Mouse (Mus musculus) midbrain, embryonic 14.5 days (tissue): ENCODE data around the gene Lama1. TPM values are rescaled to one million over a fixed set of nuclear protein-coding genes. Genes with fewer than 3 reads are reported as not detected.

Source experiments
- ATAC-seq: fragments of 200-750 bp; cut with Nextera tagmentation; 2 replicates; pipeline ENCODE4 v1.8.0; 2017; ENCODE audit warnings: moderate number of reproducible peaks, moderate library complexity; ENCODE audit not compliant: low FRiP score, low TSS enrichment
- DNase-seq: peaks from one replicate; pipeline ENCODE4 v3.0.0-alpha.2; 2015
- H3K27ac ChIP-seq: fragments of 300-500 bp; sonication (generic); replicated peaks from 2 replicates; pipeline ENCODE4 v1.5.1; 2014; ENCODE audit warnings: mild to moderate bottlenecking, low read depth, low read length, moderate library complexity
- H3K27me3 ChIP-seq: fragments of 300-500 bp; sonication (generic); 2 replicates; pipeline ENCODE4 v1.6.1; 2014; ENCODE audit warnings: low read length, control low read depth, mixed read lengths; ENCODE audit not compliant: control insufficient read depth, insufficient read depth
- H3K36me3 ChIP-seq: fragments of 300-500 bp; sonication (generic); 2 replicates; pipeline ENCODE4 v1.6.1; 2014; ENCODE audit warnings: low read length, control low read depth; ENCODE audit not compliant: control insufficient read depth, insufficient read depth
- H3K4me1 ChIP-seq: fragments of 300-500 bp; sonication (generic); 2 replicates; pipeline ENCODE4 v1.6.1; 2014; ENCODE audit warnings: mild to moderate bottlenecking, antibody characterized with exemption, low read length, control low read depth; ENCODE audit not compliant: control insufficient read depth, insufficient read depth
- H3K4me2 ChIP-seq: fragments of 300-500 bp; sonication (generic); 2 replicates; pipeline ENCODE4 v1.6.1; 2014; ENCODE audit warnings: mild to moderate bottlenecking, low read length, moderate library complexity
- H3K4me3 ChIP-seq: fragments of 300-500 bp; sonication (generic); replicated peaks from 2 replicates; pipeline ENCODE4 v1.5.1; 2014; ENCODE audit warnings: low read depth, low read length
- H3K9ac ChIP-seq: fragments of 300-500 bp; sonication (generic); replicated peaks from 2 replicates; pipeline ENCODE4 v1.6.1; 2014; ENCODE audit warnings: mild to moderate bottlenecking, low read length, moderate library complexity
- H3K9me3 ChIP-seq: fragments of 300-500 bp; sonication (generic); 2 replicates; pipeline ENCODE4 v1.6.1; 2016; ENCODE audit warnings: low read length, control low read depth, mixed read lengths; ENCODE audit not compliant: control insufficient read depth
- WGBS: fragments of 180-500 bp; shearing (Covaris S2); extraction: QIAGEN DNeasy Blood & Tissue Kit; methylation state at CpG from one replicate; pipeline ENCODE4 v1.1.7; 2014; 5-methylcytosine and 5-hydroxymethylcytosine counted together
- polyA plus RNA-seq: library from polyadenylated mRNA; unstranded; fragments of >200 nt; fragmentation: Nextera tagmentation; extraction: Ambion mirVana; gene quantifications from 2 replicates; pipeline ENCODE4 v1.2.1, GENCODE M21; 2014

The Lama1 gene
- polyA plus RNA-seq = 3.2 and 10.1 TPM in 2 replicates

DNA sequence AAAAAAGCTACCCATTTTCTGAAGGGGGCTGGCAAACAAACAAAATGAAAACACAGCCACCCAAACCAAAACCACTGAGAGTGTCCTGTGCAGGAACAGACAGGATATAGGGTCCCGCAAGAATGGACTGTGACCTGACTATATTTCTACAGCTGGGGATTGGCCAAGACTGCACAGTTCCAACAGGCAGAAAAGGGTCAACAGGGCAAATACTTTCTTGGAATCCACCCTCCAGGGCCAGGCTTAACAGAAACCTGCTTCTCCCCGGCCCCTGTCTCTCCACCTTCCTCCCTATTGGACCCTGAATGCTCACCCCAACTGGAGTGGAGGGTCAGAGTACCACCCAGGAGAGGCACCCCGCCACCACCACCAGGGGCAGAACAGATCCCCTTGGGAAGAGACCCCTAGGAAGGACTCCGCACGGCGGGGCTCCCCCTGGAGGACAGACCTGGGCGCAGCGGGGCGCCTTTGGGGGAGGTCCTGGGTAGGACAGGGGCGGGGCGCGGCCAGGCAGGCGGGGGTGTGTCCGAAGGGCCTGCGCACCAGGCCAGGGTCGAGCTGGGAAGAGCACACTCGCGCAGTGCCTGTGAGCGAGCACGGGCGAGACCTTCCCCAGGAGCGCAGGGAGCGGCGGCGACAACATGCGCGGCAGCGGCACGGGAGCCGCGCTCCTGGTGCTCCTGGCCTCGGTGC, at the start of gene Lama1:
Lama1 (plus strand) TSS at position 566 of the 693 bp plus-strand sequence.
- peak within 1 kb of the TSS; percentile 57 for H3K27ac ChIP-seq
- peak within 1 kb of the TSS; percentile 78 for H3K4me3 ChIP-seq
- no peaks in the 10 kb centered on the region for H3K9me3 ChIP-seq
- peak within 1 kb of the TSS; percentile 98 for H3K4me2 ChIP-seq
- H3K36me3 ChIP-seq = no peaks in the 10 kb centered on the region
- peak; percentile 86 for ATAC-seq
- peak within 1 kb of the TSS; percentile 81 for H3K9ac ChIP-seq
- H3K4me1 ChIP-seq = peaks cover 17% of the 10 kb centered on the region
- peak; percentile 87 for DNase-seq
- no peaks in the 10 kb centered on the region for H3K27me3 ChIP-seq
- WGBS = 2% methylated on average over 32 of the region's 32 CpGs

DNA sequence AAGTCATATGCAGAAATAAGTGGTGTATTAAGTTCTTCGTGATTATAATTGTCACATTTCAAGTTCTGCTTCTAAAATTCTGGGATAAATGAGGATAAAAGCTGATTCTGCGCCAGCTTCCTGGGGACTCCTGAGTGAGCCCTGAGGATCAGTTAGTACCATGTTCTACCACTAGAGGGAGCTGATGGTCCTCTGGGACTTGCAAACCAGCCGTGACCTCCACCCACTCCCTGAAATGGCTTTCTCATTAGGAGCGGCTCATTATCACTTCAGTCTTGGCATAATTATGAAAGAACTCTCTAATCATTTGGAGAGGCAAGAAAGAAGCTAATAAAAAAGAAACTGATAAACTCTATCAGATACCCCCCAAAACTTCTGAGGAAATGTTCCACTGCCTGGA, 45.6 kb upstream of the Lama1 start:
- no peaks in the 10 kb centered on the region for H3K36me3 ChIP-seq
- H3K4me2 ChIP-seq = no peak overlapping the region
- H3K27me3 ChIP-seq = no peaks in the 10 kb centered on the region
- no peak for ATAC-seq
- 15% methylated on average over 4 of the region's 4 CpGs for WGBS
- no peak overlapping the region for H3K4me3 ChIP-seq
- H3K27ac ChIP-seq = no peak overlapping the region
- no peaks in the 10 kb centered on the region for H3K4me1 ChIP-seq
- peak; percentile 84 for DNase-seq
- H3K9me3 ChIP-seq = no peaks in the 10 kb centered on the region
- no peak overlapping the region for H3K9ac ChIP-seq

DNA sequence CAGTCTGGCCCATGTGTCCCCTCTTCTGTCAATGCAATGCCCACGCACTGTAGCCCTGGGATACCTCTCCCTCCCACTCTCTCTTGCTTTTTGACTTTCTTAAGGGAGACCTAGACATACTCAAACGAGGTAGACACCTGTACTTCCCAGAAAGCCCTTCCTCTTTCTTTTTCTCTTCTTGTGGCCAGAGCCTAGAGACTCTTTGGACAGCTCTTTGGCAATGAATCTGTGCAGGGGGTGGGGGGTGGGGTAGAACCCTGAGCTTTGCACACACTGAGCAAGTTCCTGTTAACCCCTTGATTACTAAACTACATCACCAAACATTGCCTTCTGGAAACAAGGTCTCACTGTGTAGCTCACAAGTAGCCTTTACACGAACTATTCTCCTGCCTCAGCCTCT, 32.8 kb upstream of the Lama1 start:
- no peak overlapping the region for H3K9ac ChIP-seq
- ATAC-seq (no peak), DNase-seq (no peak)
- no peak overlapping the region for H3K4me3 ChIP-seq
- no peak overlapping the region for H3K4me2 ChIP-seq
- no peaks in the 10 kb centered on the region for H3K4me1 ChIP-seq
- 82% methylated on average over 3 of the region's 3 CpGs for WGBS
- H3K36me3 ChIP-seq = no peaks in the 10 kb centered on the region
- no peak overlapping the region for H3K27ac ChIP-seq
- H3K27me3 ChIP-seq = no peaks in the 10 kb centered on the region
- H3K9me3 ChIP-seq = no peaks in the 10 kb centered on the region

DNA sequence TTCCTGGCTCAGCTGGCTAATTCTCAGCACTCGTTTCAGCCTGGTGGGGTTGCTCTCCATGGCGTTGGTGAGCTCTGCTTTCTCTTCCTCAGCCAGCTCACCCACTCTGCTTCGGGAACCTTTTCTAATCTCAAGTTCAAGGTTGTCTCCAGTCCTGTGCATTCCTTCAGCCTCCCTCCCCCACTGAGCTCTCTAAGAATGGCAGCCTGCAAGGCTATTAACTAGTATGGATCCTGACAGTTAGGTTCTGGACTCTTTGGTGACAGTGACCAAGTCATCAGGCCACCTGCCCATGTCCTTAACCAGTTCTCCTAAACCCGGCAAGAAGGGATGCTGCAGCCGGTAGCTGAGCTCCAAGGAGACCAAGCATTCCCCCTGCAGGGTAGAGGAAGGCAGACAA, 30.1 kb upstream of the Lama1 start:
- DNase-seq = no peak
- H3K4me3 ChIP-seq = no peak overlapping the region
- no peak overlapping the region for H3K4me2 ChIP-seq
- no peaks in the 10 kb centered on the region for H3K27me3 ChIP-seq
- 74% methylated on average over 5 of the region's 5 CpGs for WGBS
- no peaks in the 10 kb centered on the region for H3K9me3 ChIP-seq
- H3K4me1 ChIP-seq = no peaks in the 10 kb centered on the region
- no peak overlapping the region for H3K9ac ChIP-seq
- H3K36me3 ChIP-seq = no peaks in the 10 kb centered on the region
- ATAC-seq = no peak
- no peak overlapping the region for H3K27ac ChIP-seq

DNA sequence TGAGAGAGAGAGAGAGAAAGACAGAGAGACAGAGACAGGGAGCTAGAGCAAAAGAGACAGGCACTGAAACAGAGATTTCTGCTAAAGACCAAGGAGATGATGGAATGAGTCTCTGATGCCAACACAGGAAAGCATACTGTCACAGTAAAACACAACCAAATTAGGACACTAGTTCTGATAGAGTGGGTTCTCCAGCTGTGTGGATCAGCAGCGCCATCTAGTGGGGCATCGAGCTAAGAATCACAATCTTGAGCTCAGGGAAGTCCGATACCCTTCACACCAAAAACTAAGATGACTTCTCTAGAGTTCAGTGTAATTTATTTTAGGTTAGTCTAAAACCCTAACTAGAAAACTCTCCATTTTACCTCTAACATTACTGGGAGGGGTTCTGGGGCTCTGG, 29.1 kb upstream of the Lama1 start:
- H3K4me1 ChIP-seq = no peaks in the 10 kb centered on the region
- H3K27me3 ChIP-seq = no peaks in the 10 kb centered on the region
- no peak overlapping the region for H3K27ac ChIP-seq
- 17% methylated on average over 3 of the region's 3 CpGs for WGBS
- ATAC-seq (0 out of 2 replicates have a peak, but pooled peaks have one; percentile 48), DNase-seq (peak; percentile 92)
- H3K9me3 ChIP-seq = no peaks in the 10 kb centered on the region
- no peaks in the 10 kb centered on the region for H3K36me3 ChIP-seq
- H3K4me3 ChIP-seq = no peak overlapping the region
- no peak overlapping the region for H3K9ac ChIP-seq
- no peak overlapping the region for H3K4me2 ChIP-seq

DNA sequence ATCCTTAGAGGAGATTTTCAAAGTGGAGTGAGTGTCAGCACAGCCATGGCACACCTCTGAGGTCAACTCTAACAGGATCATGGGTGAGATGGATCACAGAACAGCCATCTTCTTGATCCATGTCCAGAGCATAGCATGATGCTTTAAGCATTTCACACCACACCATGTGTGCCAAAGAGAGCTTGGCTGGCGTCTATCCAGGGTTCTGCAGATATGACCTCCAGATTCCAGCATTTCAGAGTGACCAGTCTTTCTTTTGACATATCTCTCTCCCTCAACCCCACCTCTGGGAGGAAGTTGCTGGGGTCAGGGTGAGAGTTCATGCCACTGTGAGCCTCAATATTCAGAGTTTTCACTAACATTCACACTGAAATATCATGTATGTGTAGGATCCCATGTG, 18.5 kb upstream of the Lama1 start:
- no peaks in the 10 kb centered on the region for H3K36me3 ChIP-seq
- H3K9me3 ChIP-seq = no peaks in the 10 kb centered on the region
- H3K4me2 ChIP-seq = no peak overlapping the region
- no peak overlapping the region for H3K27ac ChIP-seq
- ATAC-seq (no peak), DNase-seq (no peak)
- no peak overlapping the region for H3K4me3 ChIP-seq
- no peak overlapping the region for H3K9ac ChIP-seq
- WGBS = 93% methylated on average over 1 of the region's 1 CpGs
- no peaks in the 10 kb centered on the region for H3K27me3 ChIP-seq
- no peaks in the 10 kb centered on the region for H3K4me1 ChIP-seq

DNA sequence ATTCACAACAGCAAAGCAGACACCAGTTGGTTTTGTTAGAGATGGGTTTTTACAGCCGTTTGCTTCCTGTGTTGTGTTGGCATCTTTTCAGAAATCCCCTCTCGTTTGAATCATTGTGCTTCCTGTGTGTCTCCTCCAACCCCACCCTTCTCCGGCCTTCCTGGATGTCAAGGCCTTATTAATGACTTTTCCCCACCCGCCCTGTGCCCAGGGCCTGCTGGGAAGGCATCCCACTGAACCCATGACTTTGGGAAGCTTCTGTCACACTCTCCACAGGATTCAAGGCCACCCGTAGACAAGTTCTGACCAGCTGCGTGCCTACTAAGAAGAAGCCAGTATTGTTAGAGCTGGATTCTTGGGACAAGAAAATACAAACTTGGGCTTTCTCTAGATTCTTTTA, 16.0 kb upstream of the Lama1 start:
- Histone ChIP-seq H3K27me3 (no peaks in the 10 kb centered on the region), H3K4me1 (no peaks in the 10 kb centered on the region), H3K4me2 (no peak overlapping the region), H3K9ac (no peak overlapping the region), H3K36me3 (no peaks in the 10 kb centered on the region), H3K4me3 (no peak overlapping the region), H3K9me3 (no peaks in the 10 kb centered on the region), H3K27ac (no peak overlapping the region)
- no peak for DNase-seq
- ATAC-seq = no peak
- WGBS = 87% methylated on average over 6 of the region's 6 CpGs

DNA sequence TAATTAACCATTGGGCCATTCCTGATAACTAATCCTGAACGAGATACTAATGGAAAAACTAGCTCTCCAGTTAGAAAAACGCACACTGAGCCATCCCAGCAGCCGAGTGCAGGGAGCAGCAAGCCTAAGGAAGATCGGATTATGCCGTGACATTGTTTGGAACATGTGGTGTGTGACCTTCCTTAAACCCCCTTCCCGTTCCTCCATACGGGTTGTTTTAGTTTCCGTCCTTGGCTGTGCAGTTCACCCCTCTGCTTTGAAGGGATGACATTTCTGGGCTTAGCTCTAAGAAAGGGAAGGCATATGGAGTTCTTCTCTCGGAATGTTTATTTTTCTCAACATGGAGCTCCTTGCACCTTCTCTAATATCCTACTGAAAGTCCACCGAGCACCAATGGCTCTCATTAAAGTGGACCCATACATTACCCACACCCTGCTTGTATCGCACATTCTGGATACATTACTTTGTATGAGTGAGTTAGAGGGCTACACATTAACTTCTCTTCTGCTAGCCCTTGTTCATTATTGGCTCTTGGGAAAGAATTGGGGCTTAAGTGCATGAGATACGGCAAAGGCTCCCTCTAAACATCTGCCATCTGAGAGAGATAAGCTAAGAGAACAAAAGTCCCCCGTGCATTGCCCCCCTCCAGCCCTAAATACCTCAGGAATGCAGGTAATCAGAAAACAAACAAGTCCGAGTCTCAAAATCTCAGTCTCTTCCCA, 11.9 kb upstream of the Lama1 start:
- peak; percentile 31 for DNase-seq
- H3K9me3 ChIP-seq = no peaks in the 10 kb centered on the region
- 26% methylated on average over 14 of the region's 14 CpGs for WGBS

DNA sequence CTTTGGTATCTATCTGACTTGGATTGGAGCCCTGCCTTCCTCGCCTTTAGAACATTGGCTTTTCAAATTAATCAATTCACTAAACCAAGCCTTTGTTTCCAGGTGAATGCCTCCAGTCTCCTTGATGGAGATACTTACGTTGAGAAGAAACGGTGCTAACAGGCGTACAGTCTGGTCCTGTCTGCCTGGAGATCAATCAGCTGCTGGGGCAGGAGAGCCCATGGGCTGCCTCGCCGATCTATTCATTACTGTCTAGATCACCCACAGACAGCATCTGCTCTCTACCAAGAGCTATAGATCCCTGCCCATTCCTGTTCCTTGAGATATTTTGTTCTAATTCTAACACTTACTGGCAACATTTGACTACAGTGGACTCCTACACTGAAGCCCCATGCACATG, 9.6 kb upstream of the Lama1 start:
- no peaks in the 10 kb centered on the region for H3K27me3 ChIP-seq
- H3K27ac ChIP-seq = no peak overlapping the region
- WGBS = 40% methylated on average over 6 of the region's 6 CpGs
- DNase-seq (no peak), ATAC-seq (no peak)
- no peak overlapping the region for H3K4me2 ChIP-seq
- H3K4me1 ChIP-seq = no peaks in the 10 kb centered on the region
- no peak overlapping the region for H3K4me3 ChIP-seq
- no peak overlapping the region for H3K9ac ChIP-seq
- H3K9me3 ChIP-seq = no peaks in the 10 kb centered on the region
- no peaks in the 10 kb centered on the region for H3K36me3 ChIP-seq

More for the DNA sequence above, 11.9 kb upstream of the Lama1 start:
- H3K9ac ChIP-seq = no peak overlapping the region
- no peak overlapping the region for H3K4me3 ChIP-seq
- H3K4me2 ChIP-seq = no peak overlapping the region
- no peaks in the 10 kb centered on the region for H3K4me1 ChIP-seq
- H3K27ac ChIP-seq = no peak overlapping the region
- ATAC-seq = no peak
- H3K27me3 ChIP-seq = no peaks in the 10 kb centered on the region
- H3K36me3 ChIP-seq = no peaks in the 10 kb centered on the region
